Mouse (Mus musculus) hindbrain, embryonic 14.5 days (tissue): ENCODE results near the gene Dnajb6. TPM values are rescaled to one million over a fixed set of nuclear protein-coding genes. Genes with fewer than 3 reads are reported as not detected.

ENCODE experiments used
- ATAC-seq: fragments of 200-750 bp; cut with Nextera tagmentation; 2 replicates; pipeline ENCODE4 v1.8.0; 2017; ENCODE audit warnings: moderate number of reproducible peaks, mild to moderate bottlenecking, moderate TSS enrichment, moderate library complexity; ENCODE audit not compliant: low FRiP score
- DNase-seq: peaks from one replicate; pipeline ENCODE4 v3.0.0-alpha.2; 2015; ENCODE audit warnings: low spot score
- H3K27ac ChIP-seq: fragments of 300-500 bp; sonication (generic); 2 replicates; pipeline ENCODE4 v1.5.1; 2014; ENCODE audit warnings: mild to moderate bottlenecking, moderate library complexity
- H3K27me3 ChIP-seq: fragments of 300-500 bp; sonication (generic); 2 replicates; pipeline ENCODE4 v1.6.1; 2014; ENCODE audit warnings: mild to moderate bottlenecking, low read length, mixed read lengths; ENCODE audit not compliant: control insufficient read depth, insufficient read depth
- H3K36me3 ChIP-seq: fragments of 300-500 bp; sonication (generic); replicated peaks from 2 replicates; pipeline ENCODE4 v1.6.1; 2014; ENCODE audit not compliant: control insufficient read depth, insufficient read depth
- H3K4me1 ChIP-seq: fragments of 300-500 bp; sonication (generic); replicated peaks from 2 replicates; pipeline ENCODE4 v1.6.1; 2014; ENCODE audit warnings: antibody characterized with exemption, low read length, mixed read lengths; ENCODE audit not compliant: control insufficient read depth, insufficient read depth
- H3K4me2 ChIP-seq: fragments of 300-500 bp; sonication (generic); replicated peaks from 2 replicates; pipeline ENCODE4 v1.6.1; 2014; ENCODE audit warnings: mild to moderate bottlenecking, moderate library complexity
- H3K4me3 ChIP-seq: fragments of 300-500 bp; sonication (generic); replicated peaks from 2 replicates; pipeline ENCODE4 v1.5.1; 2014; ENCODE audit warnings: mild to moderate bottlenecking, low read length
- H3K9ac ChIP-seq: fragments of 300-500 bp; sonication (generic); 2 replicates; pipeline ENCODE4 v1.6.1; 2014
- H3K9me3 ChIP-seq: fragments of 300-500 bp; sonication (generic); 2 replicates; pipeline ENCODE4 v1.6.1; 2016; ENCODE audit warnings: low read length; ENCODE audit not compliant: control insufficient read depth
- WGBS: fragments of 180-500 bp; shearing (Covaris S2); extraction: QIAGEN DNeasy Blood & Tissue Kit; methylation state at CpG from one replicate; pipeline ENCODE4 v1.1.7; 2014; 5-methylcytosine and 5-hydroxymethylcytosine counted together
- polyA plus RNA-seq: library from polyadenylated mRNA; unstranded; fragments of >200 nt; fragmentation: Nextera tagmentation; extraction: Ambion mirVana; gene quantifications from 2 replicates; pipeline ENCODE4 v1.2.1, GENCODE M21; 2014

Dnajb6 gene
- polyA plus RNA-seq, 1 experiment from 2014 or later, result 304 TPM

DNA sequence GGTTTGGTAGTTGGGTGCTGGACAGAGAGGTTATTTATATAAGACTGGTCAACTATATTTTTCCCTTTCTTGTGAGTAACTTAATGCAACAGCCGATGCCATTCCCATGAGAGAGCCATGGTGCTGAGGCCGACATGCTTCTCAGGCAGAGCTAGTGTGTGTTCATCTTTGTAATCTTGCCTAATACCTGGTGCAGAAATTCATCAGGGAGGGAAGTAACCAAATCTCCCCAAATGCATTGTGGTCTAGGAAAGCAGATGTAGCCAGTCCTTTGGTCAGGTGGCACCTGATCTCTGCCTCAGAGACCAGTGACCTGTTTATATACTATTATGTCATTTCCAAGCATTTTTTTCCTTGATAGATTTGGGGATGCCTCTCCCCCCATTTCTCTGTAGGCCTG, 12.2 kb downstream of the Dnajb6 start:
- no peak overlapping the region for H3K9ac ChIP-seq
- ATAC-seq (no peak), DNase-seq (no peak)
- H3K4me1 ChIP-seq, result no peaks in the 10 kb centered on the region
- no peaks in the 10 kb centered on the region for H3K9me3 ChIP-seq
- H3K4me2 ChIP-seq, result no peak overlapping the region
- no peaks in the 10 kb centered on the region for H3K27me3 ChIP-seq
- peaks cover 29% of the 10 kb centered on the region for H3K36me3 ChIP-seq
- 86% methylated on average over 2 of the region's 2 CpGs for WGBS
- H3K27ac ChIP-seq, result no peak overlapping the region
- no peak overlapping the region for H3K4me3 ChIP-seq

DNA sequence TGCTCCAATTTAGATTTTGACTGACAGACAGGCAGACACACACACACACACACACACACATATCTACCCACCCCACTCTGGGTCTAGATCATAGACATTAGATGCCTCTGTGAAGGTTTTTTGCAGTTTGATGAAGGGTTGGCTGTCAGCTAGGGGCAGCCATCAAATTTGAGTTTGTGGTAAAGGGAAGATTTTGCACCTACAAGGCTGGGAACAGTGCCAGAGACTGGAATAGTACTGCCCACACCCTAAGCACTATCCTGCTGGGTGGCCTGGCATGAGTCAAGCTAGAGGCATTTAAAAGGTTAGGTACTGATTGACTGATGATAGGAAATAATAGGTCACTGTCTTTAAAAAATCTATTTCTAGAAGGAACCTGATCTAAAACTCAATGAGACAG, 15.8 kb downstream of the Dnajb6 start:
- Histone ChIP-seq H3K9ac (no peak overlapping the region), H3K9me3 (no peaks in the 10 kb centered on the region), H3K4me2 (no peak overlapping the region), H3K27me3 (no peaks in the 10 kb centered on the region), H3K36me3 (peaks cover 62% of the 10 kb centered on the region), H3K27ac (no peak overlapping the region), H3K4me1 (no peaks in the 10 kb centered on the region), H3K4me3 (no peak overlapping the region)
- ATAC-seq (no peak), DNase-seq (no peak)

DNA sequence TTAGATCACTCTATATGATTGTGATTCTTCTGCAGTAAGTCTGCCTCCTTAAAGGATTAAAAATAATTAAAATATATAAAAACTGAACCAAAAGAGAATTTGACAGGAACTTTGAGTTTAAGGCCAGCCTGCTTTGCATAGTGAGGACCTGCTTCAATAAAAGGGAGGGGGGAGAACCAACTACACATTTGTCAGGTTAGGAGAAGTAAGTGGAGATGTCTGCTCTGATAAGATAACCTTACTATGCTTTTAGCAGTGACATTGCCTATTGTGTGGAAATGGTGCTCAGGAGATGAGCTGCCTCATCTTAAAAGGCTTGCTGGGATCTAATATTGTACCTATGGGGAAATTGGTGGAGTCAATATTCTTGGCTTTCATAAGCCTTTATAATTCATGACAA, 17.4 kb downstream of the Dnajb6 start:
- peaks cover 78% of the 10 kb centered on the region for H3K36me3 ChIP-seq
- H3K4me1 ChIP-seq, result no peaks in the 10 kb centered on the region
- no peak overlapping the region for H3K4me3 ChIP-seq
- H3K27ac ChIP-seq, result no peak overlapping the region
- H3K27me3 ChIP-seq, result no peaks in the 10 kb centered on the region
- ATAC-seq (no peak), DNase-seq (no peak)
- H3K9me3 ChIP-seq, result no peaks in the 10 kb centered on the region
- H3K4me2 ChIP-seq, result no peak overlapping the region
- H3K9ac ChIP-seq, result no peak overlapping the region

DNA sequence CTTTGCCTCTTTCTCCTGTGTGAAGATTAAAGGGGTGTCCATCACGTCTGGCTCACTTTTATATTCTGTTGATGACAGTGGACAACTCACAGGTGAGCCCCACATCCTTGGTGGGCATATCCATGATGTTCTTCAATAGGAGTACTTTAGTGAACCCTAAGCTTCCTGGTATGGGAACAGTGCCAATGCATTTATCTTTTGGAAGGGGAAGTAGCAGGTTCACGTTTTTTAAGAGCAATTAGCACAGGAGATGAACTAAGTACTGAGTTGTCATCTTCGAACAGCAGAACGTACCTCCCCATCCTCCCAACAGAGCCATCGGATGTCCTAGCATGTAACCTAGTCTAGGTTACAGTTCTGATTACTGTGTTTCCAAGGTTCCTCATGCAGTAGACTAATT, 23.8 kb downstream of the Dnajb6 start:
- DNase-seq (no peak), ATAC-seq (no peak)
- Histone ChIP-seq H3K4me1 (no peaks in the 10 kb centered on the region), H3K36me3 (peaks cover 87% of the 10 kb centered on the region), H3K4me3 (no peak overlapping the region), H3K9me3 (no peaks in the 10 kb centered on the region), H3K27ac (no peak overlapping the region), H3K9ac (no peak overlapping the region), H3K4me2 (no peak overlapping the region), H3K27me3 (no peaks in the 10 kb centered on the region)
- WGBS, result 90% methylated on average over 5 of the region's 5 CpGs

DNA sequence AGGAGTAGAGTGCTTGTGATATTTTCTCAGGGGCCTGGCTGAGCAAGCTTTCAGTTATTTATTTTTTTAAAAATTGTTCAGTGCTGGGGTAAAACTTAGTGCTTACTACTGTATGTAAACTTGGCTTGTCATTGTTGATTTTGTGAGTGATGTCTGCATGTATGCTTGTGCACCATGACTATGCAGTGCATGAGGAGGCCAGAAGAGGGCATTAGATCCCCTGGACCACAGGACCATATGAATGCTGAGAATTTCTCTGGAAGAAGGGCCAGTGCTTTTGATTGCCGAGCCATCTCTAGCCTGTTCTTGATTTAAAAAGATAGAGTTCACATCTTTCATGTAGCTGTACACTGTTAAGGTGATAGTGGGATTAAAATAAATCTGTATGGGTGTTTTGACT, 35.4 kb downstream of the Dnajb6 start:
- WGBS, result 77% methylated on average over 1 of the region's 1 CpGs
- Histone ChIP-seq H3K9ac (no peak overlapping the region), H3K4me3 (no peak overlapping the region), H3K4me2 (no peak overlapping the region), H3K27me3 (no peaks in the 10 kb centered on the region), H3K9me3 (no peaks in the 10 kb centered on the region), H3K36me3 (peaks cover 46% of the 10 kb centered on the region), H3K4me1 (no peaks in the 10 kb centered on the region), H3K27ac (no peak overlapping the region)
- DNase-seq (no peak), ATAC-seq (no peak)

DNA sequence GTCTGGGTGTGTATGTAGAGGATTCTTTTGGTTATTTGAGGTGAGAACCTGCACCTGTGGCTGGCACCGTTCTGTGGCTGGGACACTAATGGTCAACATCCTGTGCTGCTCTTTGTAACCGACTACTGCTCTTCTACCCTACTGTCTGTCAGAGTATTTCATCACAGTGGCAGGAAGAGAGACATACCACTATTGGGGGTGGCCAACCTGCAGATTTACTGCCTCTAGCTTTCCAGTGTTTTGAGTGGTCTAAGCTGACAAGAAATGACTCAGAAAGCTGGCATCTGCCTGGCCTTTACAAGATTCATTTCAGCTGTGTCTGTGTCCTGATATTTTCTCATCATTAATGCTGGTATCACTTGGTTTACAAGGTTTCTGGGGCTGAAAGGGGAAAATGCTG, 36.5 kb downstream of the Dnajb6 start:
- DNase-seq, result no peak
- H3K9me3 ChIP-seq, result no peaks in the 10 kb centered on the region
- no peak overlapping the region for H3K4me3 ChIP-seq
- 95% methylated on average over 2 of the region's 2 CpGs for WGBS
- H3K27me3 ChIP-seq, result no peaks in the 10 kb centered on the region
- H3K27ac ChIP-seq, result no peak overlapping the region
- H3K9ac ChIP-seq, result no peak overlapping the region
- H3K4me2 ChIP-seq, result no peak overlapping the region
- H3K4me1 ChIP-seq, result no peaks in the 10 kb centered on the region
- peaks cover 44% of the 10 kb centered on the region for H3K36me3 ChIP-seq
- ATAC-seq, result no peak

DNA sequence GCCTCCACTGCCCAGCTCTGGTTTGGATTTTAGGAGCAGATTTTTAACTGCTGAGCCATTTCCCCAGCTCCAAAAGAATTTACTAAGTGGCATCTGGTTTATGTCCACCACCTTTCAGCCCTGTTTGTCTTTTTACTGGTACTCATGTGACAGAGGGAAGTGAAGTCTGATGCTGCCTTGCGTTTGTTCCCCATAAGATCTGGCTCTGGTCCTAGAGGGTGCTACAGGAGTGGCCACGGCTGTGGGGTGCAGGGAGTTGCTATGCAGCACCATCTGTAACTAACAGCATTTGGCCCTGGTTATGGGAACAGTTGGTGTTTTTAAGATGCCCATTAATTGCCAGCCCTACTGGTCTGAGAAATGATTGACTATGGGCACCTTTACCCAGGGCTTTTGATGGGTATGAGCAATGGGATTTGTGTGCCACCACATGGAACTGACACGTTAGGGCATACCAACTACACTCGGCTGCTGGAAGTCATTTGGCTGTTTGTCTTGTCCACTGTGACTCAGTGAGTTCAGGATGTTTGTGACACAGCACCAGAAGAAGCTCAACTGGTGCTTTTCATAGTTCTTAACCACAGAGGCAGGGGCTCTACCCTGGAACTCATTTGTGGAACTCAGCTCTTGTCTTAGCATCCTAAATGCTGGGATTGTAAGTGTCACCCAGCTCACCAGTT, 37.3 kb downstream of the Dnajb6 start:
- Histone ChIP-seq H3K4me3 (no peak overlapping the region), H3K27ac (no peak overlapping the region), H3K4me2 (no peak overlapping the region), H3K9me3 (no peaks in the 10 kb centered on the region), H3K36me3 (peaks cover 36% of the 10 kb centered on the region), H3K9ac (no peak overlapping the region), H3K27me3 (no peaks in the 10 kb centered on the region), H3K4me1 (no peaks in the 10 kb centered on the region)
- ATAC-seq (no peak), DNase-seq (no peak)
- WGBS, result 74% methylated on average over 4 of the region's 4 CpGs

DNA sequence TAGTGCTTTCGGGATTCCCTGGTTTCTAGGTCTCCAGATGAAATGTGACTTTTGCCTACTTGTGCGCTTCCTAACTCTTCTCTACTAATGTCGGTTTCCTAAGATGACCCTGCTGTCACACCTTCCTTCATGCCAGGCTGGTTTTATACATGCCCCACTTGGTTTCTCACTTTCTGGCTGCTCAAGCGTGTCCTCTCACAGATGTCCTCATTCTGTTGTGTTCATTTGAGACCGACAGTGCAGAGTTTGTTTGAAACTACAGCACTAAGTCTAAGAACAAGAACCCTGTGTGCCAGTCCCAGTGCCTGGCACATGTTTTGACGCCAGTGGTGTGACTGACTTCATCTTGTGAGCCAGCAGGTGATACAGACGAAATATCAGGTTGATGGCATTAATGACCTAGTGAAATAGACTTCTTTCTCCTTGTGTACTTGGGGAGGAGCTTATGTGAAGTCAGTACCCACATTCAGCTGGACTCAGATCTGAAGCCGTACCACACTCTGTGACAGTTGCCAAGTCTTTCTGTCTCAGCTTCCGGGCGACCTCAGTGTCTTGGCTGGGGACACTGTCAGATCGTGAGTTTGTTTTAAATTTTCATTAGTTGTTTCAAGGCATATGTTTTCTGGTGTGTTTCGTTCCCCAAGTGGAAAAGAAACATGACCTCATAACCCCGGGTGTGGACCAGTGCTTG, 38.1 kb downstream of the Dnajb6 start:
- DNase-seq, result no peak

DNA sequence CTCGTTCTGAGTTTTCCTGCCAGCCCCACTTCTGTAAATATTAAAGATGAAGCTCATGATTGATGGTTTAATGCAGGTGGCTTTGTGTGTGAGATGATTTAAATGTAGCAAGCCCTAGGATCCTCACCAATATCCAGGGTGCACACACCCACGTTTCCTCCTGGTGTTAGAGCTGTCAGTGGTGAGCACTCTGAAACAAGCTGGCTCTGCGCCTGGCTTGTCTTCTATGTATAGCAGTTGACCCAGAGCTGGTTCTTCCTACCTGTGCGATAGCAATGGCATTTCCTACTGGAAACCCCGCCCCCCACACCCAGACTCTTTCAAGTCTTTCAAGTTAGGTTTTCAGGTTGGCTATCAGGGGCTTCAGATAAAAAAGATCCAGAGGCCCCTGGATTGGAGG, 39.9 kb downstream of the Dnajb6 start:
- no peak overlapping the region for H3K27ac ChIP-seq
- no peak for DNase-seq
- no peaks in the 10 kb centered on the region for H3K9me3 ChIP-seq
- no peaks in the 10 kb centered on the region for H3K27me3 ChIP-seq
- 89% methylated on average over 5 of the region's 5 CpGs for WGBS
- peaks cover 38% of the 10 kb centered on the region for H3K36me3 ChIP-seq
- ATAC-seq, result no peak
- H3K4me2 ChIP-seq, result no peak overlapping the region
- no peaks in the 10 kb centered on the region for H3K4me1 ChIP-seq
- no peak overlapping the region for H3K9ac ChIP-seq
- H3K4me3 ChIP-seq, result no peak overlapping the region

More for the DNA sequence above, 38.1 kb downstream of the Dnajb6 start:
- no peak for ATAC-seq
- no peak overlapping the region for H3K9ac ChIP-seq
- no peak overlapping the region for H3K4me2 ChIP-seq
- H3K36me3 ChIP-seq, result peaks cover 35% of the 10 kb centered on the region
- H3K4me3 ChIP-seq, result no peak overlapping the region
- no peaks in the 10 kb centered on the region for H3K9me3 ChIP-seq
- no peaks in the 10 kb centered on the region for H3K27me3 ChIP-seq
- no peak overlapping the region for H3K27ac ChIP-seq
- no peaks in the 10 kb centered on the region for H3K4me1 ChIP-seq
- 86% methylated on average over 13 of the region's 13 CpGs for WGBS
